Mouse (Mus musculus) MEL (cell line): ENCODE measurements at regions not wholly inside any gene's neighbourhood (a gene's known extent, or its start where the extent isn't known, plus 50 kb on each side); places are given as distances from the start of the nearest gene placed in this dataset.

Source experiments
- CHD2 ChIP-seq: IDR thresholded peaks from 2 replicates; pipeline ENCODE4 v1.6.1; 2011; ENCODE audit warnings: low read length, improper control_type of control experiment
- CTCF ChIP-seq, 3 experiments: IDR thresholded peaks in 2 of 3; conservative IDR thresholded peaks in 1 of 3; 2 replicates each; pipeline ENCODE4 v1.5.1; 2011 to 2012; ENCODE audit warnings: low read length in 3 of 3, low read depth in 2 of 3, mild to moderate bottlenecking in 2 of 3, improper control_type of control experiment in 1 of 3, inconsistent platforms in 1 of 3, mixed read lengths in 1 of 3, moderate library complexity in 1 of 3; ENCODE audit not compliant: control insufficient read depth in 1 of 3, insufficient read depth in 1 of 3, poor library complexity in 1 of 3, severe bottlenecking in 1 of 3
- EP300 ChIP-seq, 2 experiments: IDR thresholded peaks; 2 replicates each; pipeline ENCODE4 v1.6.1; 2011; ENCODE audit warnings: improper control_type of control experiment in 2 of 2, low read length in 2 of 2, low read depth in 1 of 2, mild to moderate bottlenecking in 1 of 2
- GABPA ChIP-seq: IDR thresholded peaks from 2 replicates; pipeline ENCODE4 v1.6.1; 2012; ENCODE audit warnings: low read depth, mild to moderate bottlenecking, inconsistent platforms, low read length, improper control_type of control experiment, moderate library complexity
- HCFC1 ChIP-seq: IDR thresholded peaks from 2 replicates; pipeline ENCODE4 v1.6.1; 2012; ENCODE audit warnings: low read depth, mild to moderate bottlenecking, inconsistent platforms, low read length, improper control_type of control experiment, moderate library complexity
- JUND ChIP-seq: IDR thresholded peaks from 2 replicates; pipeline ENCODE4 v1.6.1; 2011; ENCODE audit warnings: low read depth, mild to moderate bottlenecking, improper control_type of control experiment, low read length
- MAZ ChIP-seq: IDR thresholded peaks from 2 replicates; pipeline ENCODE4 v1.6.1; 2012; ENCODE audit warnings: low read depth, mild to moderate bottlenecking, inconsistent platforms, low read length, improper control_type of control experiment
- POLR2A ChIP-seq, 2 experiments: IDR thresholded peaks; 2 replicates each; pipeline ENCODE4 v1.6.1; 2011 to 2012; ENCODE audit warnings: low read length in 2 of 2, mild to moderate bottlenecking in 2 of 2, control low read depth in 1 of 2, improper control_type of control experiment in 1 of 2, low read depth in 1 of 2, moderate library complexity in 1 of 2; ENCODE audit not compliant: control insufficient read depth in 1 of 2, insufficient read depth in 1 of 2, poor library complexity in 1 of 2
- POLR2AphosphoS2 ChIP-seq: IDR thresholded peaks from 2 replicates; pipeline ENCODE4 v1.6.1; 2011; ENCODE audit warnings: low read length, improper control_type of control experiment
- RAD21 ChIP-seq: IDR thresholded peaks from 2 replicates; pipeline ENCODE4 v1.6.1; 2011; ENCODE audit warnings: mild to moderate bottlenecking, low read depth, low read length, improper control_type of control experiment
- TBP ChIP-seq: IDR thresholded peaks from 2 replicates; pipeline ENCODE4 v1.8.0; 2011; ENCODE audit warnings: low read depth, low read length, improper control_type of control experiment
- TCF12 ChIP-seq: IDR thresholded peaks from 2 replicates; pipeline ENCODE4 v1.6.1; 2014; ENCODE audit warnings: low read depth, mild to moderate bottlenecking, inconsistent platforms, low read length, improper control_type of control experiment, moderate library complexity
- ZNF384 ChIP-seq: IDR thresholded peaks from 2 replicates; pipeline ENCODE4 v1.6.1; 2012; ENCODE audit warnings: low read depth, mild to moderate bottlenecking, inconsistent platforms, low read length, improper control_type of control experiment

GRCm38 (mm10) chr14:48005092-48005928, 115.3 kb upstream of the Peli2 start:
- no peak for TF ChIP-seq CTCF (IDR thresholded peaks at IDR 0.05 in 2 of 3, conservative IDR thresholded peaks at IDR 0.05 in 1 of 3; ENCODE audit: control insufficient read depth in 1 of 3, insufficient read depth in 1 of 3, low read depth in 2 of 3, low read length in 3 of 3, poor library complexity in 1 of 3, severe bottlenecking in 1 of 3)
- TF ChIP-seq POLR2AphosphoS2: no peak
- no peak for TF ChIP-seq EP300 (IDR thresholded peaks at IDR 0.05; ENCODE audit: low read depth in 1 of 2, low read length in 2 of 2)
- TF ChIP-seq JUND: no peak
- no peak for TF ChIP-seq MAZ
- TF ChIP-seq POLR2A (IDR thresholded peaks at IDR 0.05; ENCODE audit: control insufficient read depth in 1 of 2, insufficient read depth in 1 of 2, low read depth in 1 of 2, low read length in 2 of 2, poor library complexity in 1 of 2): no peak
- no peak for TF ChIP-seq HCFC1
- TF ChIP-seq TBP: no peak
- TF ChIP-seq RAD21: no peak
- no peak for TF ChIP-seq CHD2
- TF ChIP-seq GABPA: no peak
- no peak for TF ChIP-seq ZNF384
- TF ChIP-seq TCF12: no peak
